Mouse (Mus musculus): ENCODE data around the gene Zbtb1.

Gene Zbtb1

GRCm38 (mm10) chr12:76368790-76369205 is 1.3 kb upstream of the Zbtb1 start:
- in situ Hi-C loops (cut with MboI; ENCODE audit: low sequenced_read_pairs), result no loop called here

DNA sequence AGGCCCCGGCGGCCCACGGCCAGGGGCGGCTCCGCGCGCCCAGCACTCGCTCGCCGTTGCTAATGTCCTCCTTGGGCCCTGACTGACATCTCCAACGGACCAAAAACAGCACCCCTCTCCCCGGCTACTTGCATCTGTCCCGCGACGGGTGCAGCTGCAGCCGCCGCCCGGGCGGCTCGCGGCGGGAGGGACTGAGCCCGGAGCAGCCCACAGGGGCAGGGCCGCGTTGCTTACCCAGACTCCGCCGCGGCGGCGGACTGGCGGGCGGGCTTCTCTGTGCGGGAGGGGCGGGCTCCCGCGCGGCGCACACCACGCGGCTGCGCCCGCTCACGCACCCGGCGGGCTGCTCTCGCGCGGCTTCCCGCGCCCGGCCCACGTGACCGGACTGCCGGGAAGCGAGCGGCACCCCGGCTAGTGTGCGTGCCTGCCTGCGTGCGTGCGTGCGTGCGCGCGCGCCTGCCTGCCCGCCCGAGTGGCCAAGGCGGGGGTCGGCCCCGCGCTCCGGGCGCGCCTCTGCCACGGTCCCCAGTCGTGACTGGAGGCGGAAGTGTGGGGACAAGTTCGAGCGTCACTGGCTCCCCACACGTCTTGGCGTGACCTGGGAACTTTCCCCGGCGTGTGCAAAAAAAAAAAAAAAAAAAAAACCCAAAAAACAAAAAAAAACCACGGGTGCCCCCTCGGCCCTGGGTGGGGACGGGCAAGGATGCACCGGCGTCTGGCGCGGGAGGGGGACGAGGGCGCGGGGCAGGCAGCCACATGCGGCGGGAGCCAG is 674 bp upstream of the Zbtb1 start, which contains the start of gene Zbtb25:
Gene Zbtb25 (minus strand): TSS at position 397 of the 772 bp plus-strand sequence.
- in situ Hi-C loops (cut with MboI; ENCODE audit: low sequenced_read_pairs), result no loop called here

DNA sequence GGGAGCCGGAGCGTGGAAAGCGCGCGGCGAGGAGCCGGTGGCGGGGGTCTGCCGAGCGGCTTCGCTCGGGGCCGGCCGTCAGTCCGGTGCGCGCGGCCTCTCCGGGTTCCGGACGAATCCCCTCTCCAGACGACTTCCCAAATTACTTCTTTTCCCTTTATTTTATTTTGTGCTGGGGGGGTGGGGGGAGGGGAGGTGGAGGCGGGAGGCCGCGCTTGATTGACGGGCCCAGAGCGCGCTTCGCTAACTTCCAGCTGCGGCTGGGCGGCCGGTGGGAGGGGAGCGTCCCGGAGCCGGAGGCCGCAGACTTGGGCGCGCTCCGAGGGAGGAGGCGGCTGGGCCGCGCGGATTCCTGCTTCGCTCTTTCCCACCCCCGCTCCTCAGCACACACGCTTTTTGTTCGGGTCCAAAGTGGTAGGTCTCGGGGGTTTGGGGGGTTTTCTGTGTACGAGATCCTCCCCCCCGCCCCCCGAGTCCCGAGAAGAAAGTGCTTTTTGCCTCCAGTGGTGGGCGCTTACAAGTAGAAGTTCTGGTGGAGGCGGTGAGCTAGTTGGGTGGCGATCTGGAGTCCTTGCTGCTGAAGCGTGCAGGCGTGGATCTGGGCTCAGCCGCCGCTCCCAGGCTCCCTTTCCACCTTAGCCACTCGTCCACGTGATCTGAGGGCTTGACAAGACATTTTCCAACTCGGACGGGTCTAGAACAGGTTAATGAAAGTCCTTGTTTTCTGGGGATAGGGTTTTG is 935 bp downstream of the Zbtb1 start:
- in situ Hi-C loops (cut with MboI; ENCODE audit: low sequenced_read_pairs), result no loop called here

GRCm38 (mm10) chr12:76372046-76372445 is 2.0 kb downstream of the Zbtb1 start:
- in situ Hi-C loops (cut with MboI; ENCODE audit: low sequenced_read_pairs), result no loop called here

GRCm38 (mm10) chr12:76372881-76373818 is 3.1 kb downstream of the Zbtb1 start:
- in situ Hi-C loops (cut with MboI; ENCODE audit: low sequenced_read_pairs), result no loop called here

DNA sequence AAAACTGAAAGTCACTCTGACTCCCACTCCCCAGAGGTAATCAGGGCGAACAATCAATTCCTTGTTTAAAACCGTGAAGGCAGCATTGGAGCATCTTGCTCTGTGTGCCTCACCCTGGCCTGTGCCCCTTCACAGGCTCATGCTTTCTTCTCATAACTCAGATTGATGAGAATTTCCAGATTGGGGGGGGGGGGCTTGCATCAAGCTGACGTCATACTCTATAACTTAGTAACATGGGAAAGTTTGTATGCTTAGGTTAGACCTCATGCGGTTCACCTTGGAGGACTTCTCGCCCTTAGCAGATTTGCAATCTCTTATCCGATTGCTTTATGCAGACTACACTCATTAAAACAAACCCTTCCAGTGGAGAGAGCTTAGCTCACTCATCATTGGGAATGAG is 3.9 kb downstream of the Zbtb1 start:
- in situ Hi-C loops (cut with MboI; ENCODE audit: low sequenced_read_pairs), result no loop called here

- in situ Hi-C loops (cut with MboI; ENCODE audit: low sequenced_read_pairs), result no loop called here
These were observed 4.8 kb downstream of the Zbtb1 start for GRCm38 (mm10) chr12:76374911-76375310.

DNA sequence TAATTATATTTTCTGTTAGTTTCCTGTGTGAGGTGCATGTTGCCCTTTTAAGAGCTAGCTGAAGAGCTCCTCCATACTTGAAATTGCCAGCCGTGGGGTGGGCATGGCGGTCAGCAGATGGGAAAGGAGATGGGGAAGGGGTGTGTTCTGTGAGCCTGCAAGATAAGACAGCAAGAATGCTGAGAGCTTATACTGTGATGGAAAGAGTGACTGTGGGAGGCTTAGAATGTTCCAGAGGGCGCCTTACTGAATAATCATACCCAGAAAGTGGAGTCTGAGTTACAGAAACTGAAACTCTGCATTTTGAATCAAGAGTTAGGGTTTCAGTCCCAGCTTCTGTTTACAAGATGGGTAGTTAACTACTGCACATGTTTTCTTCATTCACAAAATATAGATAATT is 5.4 kb downstream of the Zbtb1 start:
- in situ Hi-C loops (cut with MboI; ENCODE audit: low sequenced_read_pairs), result no loop called here

DNA sequence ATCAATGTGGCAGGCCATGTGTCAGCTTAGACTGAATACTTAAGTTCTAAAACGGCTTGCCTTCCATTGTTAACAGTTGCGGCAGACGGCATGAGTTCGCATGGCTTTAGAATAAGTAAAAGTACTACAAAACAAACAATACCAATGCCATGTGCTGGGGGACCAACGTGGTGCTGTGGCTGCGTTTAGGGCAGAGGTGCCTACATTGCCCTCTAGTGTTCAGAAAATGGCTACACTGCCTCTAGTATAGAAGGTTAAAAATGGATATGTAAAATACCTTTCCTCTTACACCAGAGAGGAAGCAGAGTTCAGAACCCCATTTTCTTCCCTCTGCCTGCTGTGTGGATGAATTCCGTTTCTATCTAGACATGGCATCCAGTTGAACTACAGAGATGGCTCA is 6.6 kb downstream of the Zbtb1 start:
- in situ Hi-C loops (cut with MboI; ENCODE audit: low sequenced_read_pairs), result no loop called here

DNA sequence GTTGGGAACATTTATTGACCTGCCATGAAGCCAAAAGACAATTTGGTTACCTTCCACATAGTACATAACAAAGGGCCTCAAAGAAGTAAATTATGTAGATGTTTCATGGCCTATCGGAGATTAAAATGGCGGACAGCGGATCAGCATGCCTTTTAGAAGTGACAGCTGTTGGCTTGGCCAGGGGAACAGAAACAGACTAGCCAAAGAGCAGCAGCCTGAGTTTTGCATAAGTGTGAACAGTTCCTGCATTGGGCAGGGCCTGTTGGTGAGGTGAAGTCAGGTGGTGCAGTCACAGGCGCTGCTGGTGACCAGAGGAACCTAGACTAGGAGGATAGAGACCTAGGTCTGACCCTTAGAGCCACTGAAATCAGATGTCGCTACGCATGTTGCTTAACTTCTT is 7.0 kb downstream of the Zbtb1 start:
- in situ Hi-C loops (cut with MboI; ENCODE audit: low sequenced_read_pairs), result no loop called here

- in situ Hi-C loops (cut with MboI; ENCODE audit: low sequenced_read_pairs), result no loop called here
These were observed 7.7 kb downstream of the Zbtb1 start for GRCm38 (mm10) chr12:76377726-76378125.

DNA sequence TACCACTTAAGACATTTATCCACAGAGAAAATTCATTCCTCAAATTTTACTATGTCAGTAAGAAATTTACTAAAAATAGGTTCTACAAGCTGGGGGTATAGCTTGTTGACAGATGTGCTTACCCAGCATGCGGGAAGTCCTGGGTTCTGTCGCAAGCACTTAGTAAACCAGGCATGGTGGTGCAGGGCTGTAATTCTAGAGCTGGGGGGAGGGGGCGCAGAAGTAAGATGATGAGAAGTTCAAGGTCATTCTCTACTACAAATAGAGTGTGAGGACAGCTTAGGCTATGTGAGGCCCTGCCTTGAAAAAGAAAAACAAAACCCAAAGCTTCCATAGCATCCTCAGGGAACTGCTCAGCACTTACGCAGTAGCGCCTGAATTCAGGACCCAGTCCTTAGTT is 8.5 kb downstream of the Zbtb1 start:
- in situ Hi-C loops (cut with MboI; ENCODE audit: low sequenced_read_pairs), result no loop called here

GRCm38 (mm10) chr12:76380151-76380550 is 10.1 kb downstream of the Zbtb1 start:
- in situ Hi-C loops (cut with MboI; ENCODE audit: low sequenced_read_pairs), result no loop called here

DNA sequence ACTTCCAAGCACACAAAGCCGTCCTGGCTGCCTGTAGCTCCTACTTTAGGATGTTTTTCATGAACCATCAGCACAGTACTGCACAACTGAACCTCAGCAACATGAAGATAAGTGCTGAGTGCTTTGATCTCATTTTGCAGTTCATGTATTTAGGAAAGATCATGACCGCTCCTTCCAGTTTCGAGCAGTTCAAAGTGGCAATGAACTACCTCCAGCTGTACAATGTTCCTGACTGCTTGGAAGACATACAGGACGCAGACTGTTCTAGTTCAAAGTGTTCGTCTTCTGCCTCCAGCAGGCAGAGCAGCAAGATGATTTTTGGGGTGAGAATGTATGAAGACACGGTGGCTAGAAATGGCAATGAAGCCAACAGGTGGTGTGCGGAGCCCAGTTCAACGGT is 15.3 kb downstream of the Zbtb1 start:
- in situ Hi-C loops (cut with MboI; ENCODE audit: low sequenced_read_pairs), result no loop called here

DNA sequence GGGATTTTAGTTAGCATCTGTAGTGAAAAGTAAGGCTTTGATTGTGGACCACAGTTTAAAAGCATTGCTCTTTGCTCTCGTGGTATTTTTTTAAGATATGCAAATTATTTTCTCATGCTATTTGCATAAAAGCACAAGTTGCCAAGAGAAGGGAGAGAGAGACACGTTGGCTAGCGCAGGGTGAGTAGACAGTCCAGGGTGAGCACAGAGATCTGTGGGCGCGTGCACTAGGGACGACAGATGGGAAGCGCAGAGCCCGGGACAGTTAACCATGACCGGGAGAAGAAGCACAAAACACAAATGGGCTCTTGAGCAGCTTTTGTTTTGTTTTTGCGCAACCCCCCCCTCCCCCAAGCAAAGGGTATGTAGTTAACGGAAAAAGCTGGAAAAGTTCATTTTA is 18.7 kb downstream of the Zbtb1 start:
- in situ Hi-C loops (cut with MboI; ENCODE audit: low sequenced_read_pairs), result no loop called here

GRCm38 (mm10) chr12:76391595-76392271 is 21.7 kb downstream of the Zbtb1 start:
- in situ Hi-C loops (cut with MboI; ENCODE audit: low sequenced_read_pairs), result no loop called here

GRCm38 (mm10) chr12:76392979-76393378 is 22.9 kb downstream of the Zbtb1 start:
- in situ Hi-C loops (cut with MboI; ENCODE audit: low sequenced_read_pairs), result no loop called here

DNA sequence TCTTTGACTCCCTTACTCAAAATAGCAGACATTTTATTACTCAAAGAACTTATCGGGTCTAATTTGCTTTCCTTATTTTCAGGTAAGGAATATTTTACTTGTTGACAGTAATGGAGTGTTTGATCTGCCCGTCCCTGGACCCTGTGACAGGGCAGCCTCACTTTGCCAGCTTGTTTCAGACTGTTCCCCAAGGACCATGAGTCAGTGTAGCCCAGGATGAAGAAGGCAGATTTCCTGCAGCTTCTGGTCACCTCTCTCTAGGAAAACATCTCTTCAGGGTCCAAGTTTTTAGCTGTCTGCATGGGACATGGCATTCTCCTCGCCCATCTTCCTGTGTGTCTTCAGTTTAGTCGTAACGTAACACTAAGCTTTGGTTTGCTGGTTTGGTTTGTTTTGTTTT is 27.2 kb downstream of the Zbtb1 start:
- in situ Hi-C loops (cut with MboI; ENCODE audit: low sequenced_read_pairs), result no loop called here

DNA sequence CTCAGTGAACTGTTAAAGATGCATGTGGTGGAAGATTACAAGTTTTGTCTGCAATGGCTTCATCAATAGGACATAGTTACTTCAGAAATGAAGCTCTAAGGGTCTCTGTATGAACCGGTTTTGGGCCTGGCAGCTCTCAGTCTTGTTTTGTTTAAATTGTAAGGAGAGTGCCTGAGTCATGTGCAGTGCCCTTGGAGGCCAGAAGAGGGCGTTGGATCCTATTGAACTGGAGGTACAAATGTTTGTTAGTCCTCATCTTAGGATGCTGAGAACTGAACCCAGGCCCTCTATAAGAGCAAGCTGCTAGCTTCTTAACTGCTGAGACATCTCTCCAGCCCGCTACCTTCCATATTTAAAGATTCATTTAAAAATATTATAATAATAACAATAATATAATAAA is 31.6 kb downstream of the Zbtb1 start:
- in situ Hi-C loops (cut with MboI; ENCODE audit: low sequenced_read_pairs), result no loop called here

DNA sequence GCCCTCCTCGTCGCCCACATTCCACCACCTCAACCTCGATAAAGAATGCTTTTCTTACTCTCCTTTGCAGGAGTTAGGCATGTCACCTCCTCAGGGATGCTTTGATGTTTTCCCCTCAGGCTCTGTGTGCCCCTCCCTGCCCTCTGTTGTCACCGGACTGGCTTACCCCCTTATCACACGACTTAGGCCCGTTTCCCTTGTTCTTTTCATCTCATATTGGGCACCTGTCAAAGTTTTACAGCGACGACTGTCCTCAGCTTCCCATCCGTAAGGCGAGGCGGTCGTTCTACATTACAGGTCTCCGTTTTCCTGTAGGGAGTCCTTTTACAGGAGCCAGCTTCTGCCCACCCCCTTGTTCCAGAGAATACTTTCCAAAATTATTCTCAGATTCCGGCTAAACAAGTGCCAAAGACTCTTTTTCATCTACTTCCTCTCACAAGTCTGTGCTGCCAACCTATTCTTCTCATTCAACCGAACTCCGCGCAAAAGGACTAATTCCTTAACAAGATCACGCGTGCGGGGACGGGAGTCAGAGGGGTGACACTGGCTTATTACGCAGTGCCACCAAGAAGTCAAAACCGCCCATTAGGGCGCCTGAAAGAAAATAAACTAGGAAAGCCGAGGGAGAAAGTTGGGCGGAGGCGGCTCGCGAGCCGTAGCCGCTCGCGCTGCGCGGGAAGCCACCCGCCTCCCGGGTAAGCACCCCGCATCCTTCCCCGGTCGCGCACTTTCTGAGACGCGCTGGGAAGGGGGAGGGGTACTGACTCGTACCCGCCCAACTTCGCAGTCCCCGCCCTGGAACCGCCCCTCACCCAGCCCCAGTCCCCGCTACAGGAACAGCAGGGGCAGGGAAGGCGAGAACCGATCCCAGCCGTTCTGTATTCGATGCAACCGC is 33.2 kb downstream of the Zbtb1 start:
- in situ Hi-C loops (cut with MboI; ENCODE audit: low sequenced_read_pairs), result no loop called here

Measured in CH12F3 (cell line).